In the genomic region with DNA sequence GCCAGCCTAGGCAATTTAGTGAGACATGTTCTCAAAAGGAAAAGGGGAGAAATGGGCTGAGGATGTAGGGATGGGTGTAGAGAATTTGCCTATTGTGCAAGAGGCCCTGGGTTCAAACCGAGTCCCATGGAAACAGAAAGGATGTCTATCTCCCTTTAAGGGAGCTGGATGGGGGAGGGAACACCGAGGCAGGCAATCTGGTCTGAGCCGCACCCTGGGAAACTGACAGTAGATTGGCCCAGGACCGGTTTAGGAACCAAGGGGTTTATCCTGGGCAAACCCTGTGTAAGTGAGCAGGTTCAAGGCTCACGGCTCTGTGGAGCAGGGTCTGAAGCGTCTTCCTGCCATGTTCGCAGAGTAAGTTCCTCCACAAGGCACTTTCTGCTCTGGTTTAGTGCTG, we compare ENCODE assay signal across 9 mouse cellular contexts. TPM values are rescaled to one million over a fixed set of nuclear protein-coding genes. Genes with fewer than 3 reads are reported as not detected.
A peak's percentile ranks its signal among the peaks of the same experiment; 100 is the strongest.
DNase-seq lines count a peak whose midpoint lies in the region; ATAC-seq and TF ChIP-seq lines count a peak whose summit lies in the region.
"Had no signal": no experiment of that assay in that cellular context is flagged by ENCODE, and none has a peak within 500 bp of the region (broad histone marks: within the 10 kb centered on the region; RNA-seq: fewer than 3 reads in every experiment).

No protein-coding gene starts in this region.

- peak overlapping the region; percentile 85 for H3K4me2 ChIP-seq in embryonic facial prominence, embryonic 13.5 days
- peak overlapping the region; percentile 84 for H3K4me2 ChIP-seq in lung, embryonic 14.5 days
- peak overlapping the region; percentile 68 for H3K4me2 ChIP-seq in heart, embryonic 16.5 days (ENCODE audit: low read depth, low read length)
- H3K4me2 ChIP-seq in limb, embryonic 13.5 days (replicated peaks): peak overlapping the region; percentile 84

- no peak overlapping the region for H3K27ac ChIP-seq in embryonic facial prominence, embryonic 13.5 days
- H3K27ac ChIP-seq in embryonic facial prominence, embryonic 10.5 days (replicated peaks): no peak overlapping the region
- H3K27ac ChIP-seq in lung, embryonic 14.5 days (ENCODE audit: low read depth): no peak overlapping the region
- peak overlapping the region; percentile 89 for H3K27ac ChIP-seq in heart, embryonic 16.5 days (ENCODE audit: low read length)
- no peak overlapping the region for H3K27ac ChIP-seq in limb, embryonic 13.5 days
- H3K27ac ChIP-seq: hindbrain, embryonic 15.5 days had no signal

- peak overlapping the region; percentile 68 for H3K4me3 ChIP-seq in embryonic facial prominence, embryonic 13.5 days
- H3K4me3 ChIP-seq in embryonic facial prominence, embryonic 10.5 days: no peak overlapping the region
- H3K4me3 ChIP-seq in lung, embryonic 14.5 days (ENCODE audit: low read depth, low read length): 0 out of 2 replicates have a peak overlapping the region, but pooled peaks have one; percentile 57
- no peak overlapping the region for H3K4me3 ChIP-seq in lung, adult 2 months (replicated peaks; ENCODE audit: extremely low read depth, low read depth, low read length)
- peak overlapping the region; percentile 74 for H3K4me3 ChIP-seq in heart, embryonic 16.5 days (ENCODE audit: low read length)
- H3K4me3 ChIP-seq in limb, embryonic 13.5 days: peak overlapping the region; percentile 73

- no peaks in the 10 kb centered on the region for H3K9me3 ChIP-seq in embryonic facial prominence, embryonic 13.5 days
- H3K9me3 ChIP-seq in embryonic facial prominence, embryonic 10.5 days: no peaks in the 10 kb centered on the region
- no peaks in the 10 kb centered on the region for H3K9me3 ChIP-seq in lung, embryonic 14.5 days (ENCODE audit: low read depth, low read length)
- H3K9me3 ChIP-seq in heart, embryonic 16.5 days (replicated peaks; ENCODE audit: control insufficient read depth, low read length): no peaks in the 10 kb centered on the region
- H3K9me3 ChIP-seq in limb, embryonic 13.5 days: no peaks in the 10 kb centered on the region
- H3K9me3 ChIP-seq: hindbrain, embryonic 15.5 days had no signal

- no peak for TF ChIP-seq CTCF in lung, embryonic 14.5 days (IDR thresholded peaks at IDR 0.05; ENCODE audit: low read depth)
- no peak for TF ChIP-seq CTCF in lung, adult 2 months (IDR thresholded peaks at IDR 0.05; ENCODE audit: insufficient read depth, low read length)

- H3K36me3 ChIP-seq in embryonic facial prominence, embryonic 13.5 days: peaks cover 18% of the 10 kb centered on the region
- peaks cover 16% of the 10 kb centered on the region for H3K36me3 ChIP-seq in embryonic facial prominence, embryonic 10.5 days (replicated peaks)
- H3K36me3 ChIP-seq in lung, embryonic 14.5 days (ENCODE audit: insufficient read depth): peaks cover 4% of the 10 kb centered on the region; the same call in 1 of the 2 replicates
- peaks cover 13% of the 10 kb centered on the region for H3K36me3 ChIP-seq in heart, embryonic 16.5 days (ENCODE audit: control insufficient read depth, insufficient read depth)
- H3K36me3 ChIP-seq in limb, embryonic 13.5 days: peaks cover 16% of the 10 kb centered on the region
- H3K36me3 ChIP-seq: hindbrain, embryonic 15.5 days had no signal

- WGBS in embryonic facial prominence, embryonic 13.5 days: 56% methylated on average over 7 of the region's 7 CpGs
- WGBS in embryonic facial prominence, embryonic 10.5 days: 62% methylated on average over 7 of the region's 7 CpGs
- WGBS in lung, embryonic 14.5 days: 73% methylated on average over 7 of the region's 7 CpGs
- 79% methylated on average over 7 of the region's 7 CpGs for WGBS in lung, adult 2 months
- WGBS in heart, embryonic 16.5 days: 70% methylated on average over 7 of the region's 7 CpGs
- 65% methylated on average over 7 of the region's 7 CpGs for WGBS in limb, embryonic 13.5 days

- DNase-seq in embryonic facial prominence, embryonic 10.5 days (ENCODE audit: low spot score): no peak
- no peak for DNase-seq in lung, embryonic 14.5 days
- no peak for DNase-seq in lung, adult 2 months
- DNase-seq in spleen, postnatal 10 days (ENCODE audit: low spot score in 2 of 2): no peak
- no peak for DNase-seq in ovary, postnatal 36 days (ENCODE audit: low spot score)

- ATAC-seq in embryonic facial prominence, embryonic 13.5 days (ENCODE audit: insufficient number of reproducible peaks, insufficient read depth, low FRiP score, low TSS enrichment, low read depth): no peak
- ATAC-seq in lung, embryonic 14.5 days (ENCODE audit: insufficient read depth): no peak
- ATAC-seq in heart, embryonic 16.5 days (replicated peaks; ENCODE audit: extremely low read depth, insufficient read depth, low FRiP score): no peak
- ATAC-seq in limb, embryonic 13.5 days (ENCODE audit: low FRiP score, low read depth): no peak

- peaks cover 5% of the 10 kb centered on the region; the same call in 1 of the 2 replicates for H3K27me3 ChIP-seq in embryonic facial prominence, embryonic 13.5 days
- peaks cover 47% of the 10 kb centered on the region for H3K27me3 ChIP-seq in embryonic facial prominence, embryonic 10.5 days (replicated peaks; ENCODE audit: low read depth, poor library complexity, severe bottlenecking)
- peaks cover 19% of the 10 kb centered on the region for H3K27me3 ChIP-seq in lung, embryonic 14.5 days (ENCODE audit: insufficient read depth, low read length)
- no peaks in the 10 kb centered on the region for H3K27me3 ChIP-seq in heart, embryonic 16.5 days (ENCODE audit: control insufficient read depth, insufficient read depth, low read length)
- no peaks in the 10 kb centered on the region for H3K27me3 ChIP-seq in limb, embryonic 13.5 days

- no peak for TF ChIP-seq POLR2A in lung, adult 2 months (IDR thresholded peaks at IDR 0.05; ENCODE audit: borderline replicate concordance, extremely low read depth, low read depth, low read length)

- H3K4me1 ChIP-seq in embryonic facial prominence, embryonic 13.5 days: peaks cover 16% of the 10 kb centered on the region
- peaks cover 40% of the 10 kb centered on the region for H3K4me1 ChIP-seq in embryonic facial prominence, embryonic 10.5 days
- no peaks in the 10 kb centered on the region for H3K4me1 ChIP-seq in lung, embryonic 14.5 days (ENCODE audit: insufficient read depth)
- no peaks in the 10 kb centered on the region for H3K4me1 ChIP-seq in lung, adult 2 months (ENCODE audit: control insufficient read depth, insufficient read depth, low read length)
- peaks cover 16% of the 10 kb centered on the region for H3K4me1 ChIP-seq in heart, embryonic 16.5 days (ENCODE audit: control insufficient read depth, insufficient read depth, low read length)
- peaks cover 32% of the 10 kb centered on the region for H3K4me1 ChIP-seq in limb, embryonic 13.5 days

- no peak overlapping the region for H3K9ac ChIP-seq in embryonic facial prominence, embryonic 13.5 days
- H3K9ac ChIP-seq in lung, embryonic 14.5 days: no peak overlapping the region
- peak overlapping the region; percentile 92 for H3K9ac ChIP-seq in heart, embryonic 16.5 days (ENCODE audit: low read length)
- 0 out of 2 replicates have a peak overlapping the region, but pooled peaks have one; percentile 19 for H3K9ac ChIP-seq in limb, embryonic 13.5 days
- H3K9ac ChIP-seq: hindbrain, embryonic 15.5 days had no signal

RNA-seq across cellular contexts. Expression of a gene that starts 1.3 kb away (rescaled TPM):
- polyA plus RNA-seq in embryonic facial prominence, embryonic 13.5 days (2015; fragmentation: Nextera tagmentation; extraction: Ambion mirVana): 6.8 and 7.5 TPM in 2 replicates
- polyA plus RNA-seq in embryonic facial prominence, embryonic 10.5 days (2016; fragmentation: Nextera tagmentation; extraction: Ambion mirVana): 5.3 and 5.7 TPM in 2 replicates
- 3.4 and 3.9 TPM in 2 replicates for polyA plus RNA-seq in lung, embryonic 14.5 days (2014; fragmentation: Nextera tagmentation; extraction: Ambion mirVana)
- polyA plus RNA-seq in lung, adult 2 months (2012; rRNA removed): 9.3 and 9.9 TPM in 2 replicates
- 9.1 and 10.9 TPM in 2 replicates for polyA plus RNA-seq in heart, embryonic 16.5 days (2015; fragmentation: Nextera tagmentation; extraction: Ambion mirVana)
- 8.5 and 9.1 TPM in 2 replicates for polyA plus RNA-seq in limb, embryonic 13.5 days (2015; fragmentation: Nextera tagmentation; extraction: Ambion mirVana)

Comparison
In these comparisons a context has a peak if more than half of its experiments do, and no peak if none do; other contexts are left out.
1. H3K4me3 ChIP-seq: peak in embryonic facial prominence, embryonic 13.5 days (single experiment), lung, embryonic 14.5 days (single experiment), heart, embryonic 16.5 days (single experiment) and limb, embryonic 13.5 days (single experiment); none in embryonic facial prominence, embryonic 10.5 days (single experiment) and lung, adult 2 months (single experiment).
2. H3K9ac ChIP-seq: peak in heart, embryonic 16.5 days (single experiment) and limb, embryonic 13.5 days (single experiment); none in embryonic facial prominence, embryonic 13.5 days (single experiment) and lung, embryonic 14.5 days (single experiment).
3. Peak in every context shown above with its lines, with median percentiles within 50 percentile points of each other: H3K4me2 ChIP-seq.